Mouse (Mus musculus) brain, embryonic 14.5 days (tissue): ENCODE measurements at regions not wholly inside any gene's neighbourhood (a gene's known extent, or its start where the extent isn't known, plus 50 kb on each side); places are given as distances from the start of the nearest gene placed in this dataset.

ENCODE experiments used
- CTCF ChIP-seq: fragments of 200-500 bp; IDR thresholded peaks from 2 replicates; pipeline ENCODE4 v1.5.1; 2012; ENCODE audit warnings: inconsistent platforms, mild to moderate bottlenecking, moderate library complexity, borderline replicate concordance; ENCODE audit not compliant: insufficient read depth, insufficient read length; ENCODE audit errors: extremely low read depth
- POLR2A ChIP-seq: fragments of 200-500 bp; IDR thresholded peaks from 2 replicates; pipeline ENCODE4 v1.6.1; 2012; ENCODE audit warnings: mild to moderate bottlenecking, inconsistent platforms, borderline replicate concordance; ENCODE audit not compliant: poor library complexity, insufficient read depth, insufficient read length, severe bottlenecking; ENCODE audit errors: extremely low read depth

DNA sequence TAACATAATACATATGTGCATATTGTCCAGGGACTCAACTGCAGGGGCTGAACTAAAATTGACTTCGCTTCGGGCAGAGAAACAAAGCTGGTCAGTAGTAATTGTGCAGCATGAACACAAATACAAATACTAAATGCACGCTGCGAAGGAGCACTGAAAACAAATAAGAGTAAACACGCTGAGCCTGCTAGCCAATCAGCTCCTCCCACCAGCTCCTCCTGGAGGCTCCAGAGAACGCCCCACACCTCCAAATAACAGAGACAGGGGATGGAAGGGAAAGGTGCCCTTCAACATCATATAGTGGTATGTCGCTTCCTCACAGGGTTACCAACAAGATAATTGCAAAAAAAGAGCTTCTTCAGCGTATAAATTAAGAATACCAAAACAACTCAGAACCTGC is 159.6 kb downstream of the Gm11361 start:
- TF ChIP-seq CTCF (no peak), POLR2A (no peak)
